Mouse (Mus musculus) Muller cell, postnatal 12 days (primary cell): Measurements from ENCODE around the gene Rps15.
A peak's percentile ranks its signal among the peaks of the same experiment; 100 is the strongest.

Experiments
- DNase-seq: peaks from one replicate; pipeline ENCODE4 v3.0.0-alpha.2; 2015; ENCODE audit errors: inconsistent ontology term

Rps15 gene

GRCm38 (mm10) chr10:80315315-80315714 is 23.1 kb downstream of the Rps15 start:
- no peak for DNase-seq

- DNase-seq: peak; percentile 46
Measured at GRCm38 (mm10) chr10:80316359-80316781, 24.1 kb downstream of the Rps15 start.

GRCm38 (mm10) chr10:80317011-80317410 is 24.8 kb downstream of the Rps15 start:
- no peak for DNase-seq

- peak; percentile 89 for DNase-seq
Measured at GRCm38 (mm10) chr10:80320340-80320760, 28.1 kb downstream of the Rps15 start, which contains the start of gene 2310011J03Rik. 2310011J03Rik (minus strand) TSS chr10:80320537.

GRCm38 (mm10) chr10:80321014-80321669 is 28.9 kb downstream of the Rps15 start:
- DNase-seq: no peak

- no peak for DNase-seq
Measured at GRCm38 (mm10) chr10:80321670-80322581, 29.7 kb downstream of the Rps15 start.

- peak; percentile 39 for DNase-seq
Measured at GRCm38 (mm10) chr10:80322811-80323211, 30.6 kb downstream of the Rps15 start.

GRCm38 (mm10) chr10:80323261-80324119 is 31.2 kb downstream of the Rps15 start:
- DNase-seq: peak; percentile 75

GRCm38 (mm10) chr10:80324120-80325037 is 32.1 kb downstream of the Rps15 start:
- no peak for DNase-seq

- DNase-seq: no peak
Measured at GRCm38 (mm10) chr10:80325045-80325444, 32.8 kb downstream of the Rps15 start.

- peak; percentile 100 for DNase-seq
Measured at GRCm38 (mm10) chr10:80329273-80330081, 37.2 kb downstream of the Rps15 start, which contains the start of the genes Pcsk4 and Reep6. Pcsk4 (minus strand) TSS chr10:80329498. Reep6 (plus strand) TSS chr10:80329953.

GRCm38 (mm10) chr10:80330084-80330483 is 37.8 kb downstream of the Rps15 start:
- DNase-seq: no peak

GRCm38 (mm10) chr10:80330888-80331287 is 38.6 kb downstream of the Rps15 start:
- no peak for DNase-seq

GRCm38 (mm10) chr10:80331636-80332524 is 39.6 kb downstream of the Rps15 start:
- DNase-seq: no peak

GRCm38 (mm10) chr10:80332525-80332989 is 40.3 kb downstream of the Rps15 start:
- peak; percentile 70 for DNase-seq

GRCm38 (mm10) chr10:80336263-80336662 is 44.0 kb downstream of the Rps15 start:
- no peak for DNase-seq

GRCm38 (mm10) chr10:80339941-80340750 is 47.9 kb downstream of the Rps15 start:
- peak; percentile 81 for DNase-seq

GRCm38 (mm10) chr10:80341026-80341425 is 48.8 kb downstream of the Rps15 start:
- DNase-seq: no peak
